Mouse (Mus musculus) urinary bladder, postnatal 36 days (tissue): Measurements from ENCODE around the gene Mapkbp1.

Experiments used
- DNase-seq, 2 experiments: peaks; one replicate each; pipeline ENCODE4 v3.0.0; 2022; ENCODE audit warnings: low spot score in 2 of 2, mixed read lengths in 1 of 2

The Mapkbp1 gene

DNA sequence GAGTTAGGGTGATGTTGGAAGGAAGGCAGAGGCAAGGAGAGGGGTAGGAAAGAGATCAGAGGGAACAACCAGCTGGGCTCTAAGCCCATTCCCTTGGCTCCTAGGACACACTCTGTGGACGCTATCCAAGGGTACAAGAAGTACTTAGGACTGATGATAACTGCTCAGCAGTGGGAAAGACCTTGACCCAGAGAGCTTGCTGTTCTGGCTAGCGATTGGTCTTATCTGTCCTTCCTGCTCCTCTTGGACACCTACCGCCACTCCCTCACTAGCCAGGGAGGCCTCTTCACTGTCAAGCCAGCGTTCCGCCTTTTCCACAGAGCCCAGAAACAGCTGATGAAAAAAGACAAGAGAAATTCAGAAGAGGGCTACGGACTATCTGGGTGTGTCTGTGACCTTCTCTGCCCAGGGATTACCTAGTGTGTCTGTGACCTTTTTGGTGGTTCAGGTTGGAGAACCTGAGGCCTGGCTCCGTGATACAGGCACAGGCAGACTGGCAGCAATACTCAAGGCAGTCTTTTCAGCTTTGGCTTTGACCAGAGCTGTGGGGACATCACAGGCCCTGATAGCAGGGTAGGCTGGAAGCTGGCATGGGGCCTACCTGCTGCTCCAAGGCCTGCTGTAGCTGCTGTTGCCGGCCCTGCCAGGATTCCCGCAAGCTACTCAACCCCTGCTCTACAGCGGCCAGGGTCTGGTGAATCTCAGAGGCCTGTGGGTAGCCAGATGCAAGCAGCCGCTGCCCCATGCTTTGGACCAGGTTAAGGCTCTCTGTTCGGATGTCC, 82.5 kb downstream of the Mapkbp1 start:
- peak in 1 of 2 experiments; percentile 38 for DNase-seq

DNA sequence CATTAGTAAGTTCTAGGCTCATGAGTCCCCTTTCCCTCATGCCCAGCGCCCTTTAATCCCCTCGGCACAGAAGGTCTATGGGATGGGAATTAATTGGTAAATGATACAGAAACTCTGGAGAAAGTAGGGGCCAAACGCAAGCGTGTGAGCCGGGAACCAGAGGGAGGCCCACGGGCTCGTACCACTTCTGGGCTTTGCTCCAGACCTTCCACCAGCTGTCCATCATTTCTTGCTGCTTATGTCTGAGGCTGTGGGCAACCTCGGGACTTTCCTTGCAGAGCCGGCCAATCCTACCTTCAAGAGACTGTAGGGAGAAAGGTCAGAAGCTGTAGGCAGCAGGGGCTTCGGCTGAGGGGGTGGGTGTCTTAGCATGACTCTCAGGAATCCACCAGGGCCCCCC, 83.4 kb downstream of the Mapkbp1 start:
- DNase-seq, result no peak

DNA sequence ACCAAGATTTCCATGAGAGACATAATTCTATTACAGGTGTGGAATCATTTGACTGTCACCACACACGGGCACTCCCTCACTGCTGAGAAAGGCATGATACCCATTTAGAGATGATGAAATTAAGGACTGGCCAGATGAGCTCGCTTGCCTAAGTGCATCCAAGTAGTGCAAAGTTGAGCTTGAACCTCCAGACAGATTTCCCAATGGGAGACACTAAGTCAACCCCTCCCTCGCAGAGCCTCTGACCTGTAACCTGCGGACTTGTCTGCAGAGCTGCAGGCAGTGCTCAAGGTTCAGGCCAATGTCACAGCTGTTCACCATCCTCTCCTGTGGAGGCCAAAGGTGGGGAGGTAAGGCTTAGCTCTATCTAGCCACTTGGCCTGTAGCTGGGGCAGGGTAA, 86.3 kb downstream of the Mapkbp1 start:
- peak in 1 of 2 experiments; percentile 21 for DNase-seq

DNA sequence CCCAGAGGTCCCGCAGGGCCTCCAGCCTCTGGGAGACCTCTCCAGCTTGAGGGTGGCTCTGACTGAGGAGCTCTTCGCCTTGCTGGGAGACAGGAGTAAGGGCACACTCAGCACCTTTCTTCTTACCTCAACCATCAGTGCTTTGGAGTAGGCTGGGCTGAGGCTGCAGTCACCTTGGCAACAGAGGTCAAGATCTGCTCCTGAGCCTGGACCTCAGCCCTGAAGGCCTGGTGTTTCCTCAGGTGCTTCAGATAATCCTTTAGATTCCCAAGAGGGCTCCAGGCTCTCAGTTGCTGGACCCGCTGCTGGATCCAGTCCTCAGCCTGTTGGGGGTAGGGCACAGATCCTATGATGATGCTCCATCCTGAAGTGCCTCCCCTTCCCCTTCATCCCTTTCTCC, 87.0 kb downstream of the Mapkbp1 start:
- no peak for DNase-seq

DNA sequence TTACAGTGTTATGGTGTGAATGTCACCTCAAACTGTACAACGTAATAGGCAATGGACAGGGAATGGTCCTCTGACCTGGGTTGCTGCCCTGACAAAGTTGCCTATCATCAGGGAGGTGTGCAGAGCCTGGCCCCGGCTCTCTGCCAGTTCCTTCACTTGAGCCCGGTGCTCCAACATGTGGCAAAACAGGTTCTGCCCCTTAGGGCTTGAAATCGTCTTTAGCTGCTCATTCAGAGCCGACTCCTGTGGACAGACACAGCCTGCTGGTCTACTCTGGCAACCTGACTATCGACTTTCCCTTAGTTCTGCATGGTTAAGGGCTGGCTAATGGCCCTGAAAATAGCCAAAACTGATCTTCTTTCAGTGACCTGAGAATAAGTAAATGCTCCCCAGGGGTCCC, 87.7 kb downstream of the Mapkbp1 start:
- peak; percentile 53 to 73 for DNase-seq

DNA sequence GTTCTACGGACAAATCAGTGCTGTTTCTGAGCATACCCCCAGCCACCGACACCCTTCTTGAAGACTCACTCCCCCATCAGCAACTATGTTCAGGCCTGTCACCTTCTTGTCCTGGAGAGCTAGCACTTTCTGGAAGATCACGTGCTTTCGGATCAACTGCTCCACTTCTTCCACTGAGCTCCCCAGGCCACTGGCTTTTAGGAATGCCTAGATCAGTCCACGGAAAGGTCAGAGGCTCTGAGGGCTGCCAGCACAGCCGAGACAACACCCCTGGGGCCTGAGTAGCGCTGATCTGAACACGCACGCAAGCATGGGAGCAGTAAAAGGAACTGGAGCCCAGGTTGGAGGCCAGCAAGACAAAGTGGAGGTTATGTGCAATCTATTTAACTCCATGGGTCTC, 88.2 kb downstream of the Mapkbp1 start:
- DNase-seq, result peak in 1 of 2 experiments; percentile 45

DNA sequence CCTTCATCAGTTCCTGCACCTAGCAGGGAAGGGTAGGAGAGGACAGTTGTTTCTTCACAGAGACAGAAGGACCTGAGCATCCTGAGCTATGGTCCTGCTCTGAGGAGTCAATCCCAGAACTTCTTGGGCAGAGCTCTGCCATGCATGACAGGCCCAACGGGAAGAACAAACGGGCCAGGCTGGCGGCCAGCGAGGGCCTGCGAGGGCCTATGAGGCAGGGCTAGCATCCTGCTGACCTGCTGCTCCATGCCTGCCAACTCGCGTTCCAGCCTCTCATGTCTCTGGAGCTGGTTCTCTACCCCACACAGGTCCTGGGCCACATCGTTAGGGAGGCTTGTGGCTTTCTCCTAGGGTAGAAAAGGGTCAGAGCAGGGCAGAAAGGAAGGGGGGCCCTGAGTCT, 89.7 kb downstream of the Mapkbp1 start:
- no peak for DNase-seq

DNA sequence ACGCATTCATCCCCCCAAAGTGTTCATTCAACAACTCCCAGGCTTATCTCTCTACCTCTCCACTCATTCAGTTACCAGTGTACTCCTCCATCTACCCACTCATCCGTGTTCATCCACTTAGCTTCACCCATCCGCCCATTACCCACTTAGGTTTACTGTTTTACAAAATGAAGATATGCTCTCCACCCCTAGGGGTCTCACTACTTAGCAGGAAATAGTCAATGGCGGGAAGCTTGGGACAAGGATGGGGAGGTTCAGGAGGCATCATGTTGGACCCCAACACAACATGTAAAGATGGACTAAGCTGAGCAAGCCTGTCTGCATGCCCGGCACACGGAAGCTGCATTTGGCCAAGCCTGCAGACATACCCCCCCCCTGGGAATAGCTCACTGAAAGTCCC, 92.1 kb downstream of the Mapkbp1 start:
- no peak for DNase-seq

DNA sequence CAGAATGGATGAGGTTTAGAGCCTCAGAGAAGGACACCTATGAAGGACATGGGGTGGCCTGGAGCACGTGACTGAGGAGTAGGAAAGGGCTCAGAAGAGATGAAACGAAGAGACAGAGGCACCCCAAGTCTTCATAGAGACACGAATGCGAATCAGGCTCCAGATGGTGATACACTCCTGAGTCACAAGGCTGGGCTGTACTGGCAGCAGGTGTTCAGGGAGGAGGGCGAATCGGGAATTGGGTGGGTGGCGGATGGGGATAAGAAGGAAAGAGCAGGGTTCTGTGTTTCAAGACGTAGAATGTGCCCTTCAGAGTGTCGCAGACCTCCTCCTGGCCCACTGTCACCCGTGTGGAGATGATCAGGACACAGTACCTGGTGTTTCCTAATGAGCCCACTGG, 92.7 kb downstream of the Mapkbp1 start:
- no peak for DNase-seq

DNA sequence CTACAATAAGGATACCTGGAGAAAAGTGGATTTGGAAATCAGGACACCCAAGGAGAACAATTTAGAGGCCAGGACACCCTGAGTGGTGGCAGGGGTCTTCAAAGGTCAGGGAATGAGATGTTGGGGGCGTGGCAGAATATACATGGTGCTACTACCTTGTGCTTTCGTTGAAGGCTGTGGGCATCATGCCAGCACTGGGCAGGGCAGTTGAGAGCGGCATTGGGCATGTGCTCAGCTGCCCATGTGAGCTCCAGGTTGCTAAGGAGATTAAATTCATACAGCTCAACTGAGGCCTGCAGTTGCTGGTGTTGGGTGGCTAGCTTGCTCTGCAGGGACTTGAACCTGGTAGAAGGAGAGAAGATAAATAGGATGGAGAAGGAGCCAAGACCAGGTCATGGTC, 93.7 kb downstream of the Mapkbp1 start:
- DNase-seq, result peak in 1 of 2 experiments; percentile 31

DNA sequence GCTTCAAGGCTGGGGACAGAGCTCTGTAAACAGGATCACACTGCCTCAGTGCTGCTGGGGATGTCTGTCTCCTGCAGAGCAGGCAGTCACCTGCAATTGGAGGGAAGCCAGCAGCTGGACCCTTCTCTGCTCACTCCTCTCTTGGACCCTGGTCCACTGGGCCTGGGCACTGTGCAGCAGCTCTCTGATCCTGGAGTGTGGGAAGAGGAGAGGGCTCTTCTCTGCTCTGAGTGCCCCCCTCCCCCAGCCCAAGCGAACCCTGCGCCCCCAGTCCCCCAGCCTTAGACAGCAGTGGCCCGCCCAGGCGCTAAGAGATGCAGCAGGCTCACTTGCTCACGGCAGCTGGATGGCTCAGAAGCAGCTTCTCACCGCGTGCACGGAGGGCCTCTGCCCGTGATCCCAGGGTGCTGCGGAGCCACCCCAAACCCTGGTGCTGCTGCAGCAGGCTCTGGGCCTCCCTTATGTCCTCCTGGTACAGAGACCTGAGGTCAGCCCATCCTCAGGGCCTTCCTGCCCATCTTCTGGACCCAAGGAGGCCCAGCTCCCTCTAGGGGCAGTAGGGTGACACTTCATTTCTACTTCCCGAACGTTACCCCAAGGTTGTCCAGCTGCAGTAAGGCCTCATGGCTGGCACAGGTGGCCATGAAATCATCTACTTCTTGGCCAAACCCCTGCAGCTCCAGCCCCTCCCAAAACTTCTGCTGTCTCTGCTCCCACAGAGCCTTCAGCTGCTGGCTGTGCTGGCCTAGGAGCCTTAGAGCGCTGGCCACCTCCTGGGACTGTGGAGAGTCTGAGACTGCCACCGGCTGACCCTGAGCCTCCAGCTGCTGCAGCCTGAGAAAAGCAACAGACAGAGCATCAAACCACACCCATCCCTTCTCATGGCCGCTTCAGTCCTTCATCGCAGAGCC, 96.3 kb downstream of the Mapkbp1 start:
- peak in 1 of 2 experiments; percentile 30 for DNase-seq

DNA sequence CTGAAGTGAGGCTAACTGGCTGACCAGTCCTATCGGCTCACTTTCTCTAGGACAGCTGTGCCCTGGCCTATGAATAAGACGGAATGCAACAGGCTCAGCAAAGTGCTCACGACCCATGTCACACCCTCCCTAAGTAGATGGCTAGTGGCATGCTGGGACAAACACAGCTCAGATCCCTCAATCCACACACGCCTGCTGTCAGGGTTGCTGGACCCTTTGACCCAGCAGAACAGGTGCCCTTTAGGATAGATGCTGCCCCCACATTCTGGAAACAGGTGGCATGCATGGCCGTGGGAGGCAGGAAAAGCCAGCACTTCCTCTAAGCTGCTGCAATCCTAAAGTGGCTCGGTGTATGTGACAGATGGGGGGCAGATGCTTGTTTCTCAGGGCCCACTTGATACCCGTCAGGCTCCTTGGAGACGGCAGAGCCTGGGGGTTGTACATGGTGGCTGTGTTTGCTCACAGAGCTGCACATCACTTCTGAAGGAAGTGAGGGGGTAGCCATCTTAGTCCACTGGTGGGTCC, 97.0 kb downstream of the Mapkbp1 start:
- no peak for DNase-seq

DNA sequence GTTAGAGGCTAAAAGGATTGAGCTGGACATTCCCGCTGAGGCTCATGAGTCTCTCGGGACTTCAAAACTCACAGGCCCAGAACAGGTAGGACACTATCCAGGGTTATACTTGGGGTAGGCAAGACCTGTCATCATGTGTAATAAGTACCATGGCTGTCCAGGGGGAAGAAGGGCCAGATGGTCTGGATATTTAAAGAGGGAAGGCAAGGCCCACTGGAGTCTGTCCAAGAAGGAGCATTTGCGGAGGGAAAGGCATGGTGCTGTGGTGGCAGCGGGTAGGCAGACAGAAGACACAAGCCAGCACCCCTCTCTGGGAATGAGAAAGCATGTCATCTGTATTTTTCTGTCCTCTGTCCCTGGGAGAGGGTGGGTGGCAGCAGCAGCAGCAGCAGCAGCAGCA, 101.6 kb downstream of the Mapkbp1 start:
- DNase-seq, result no peak

DNA sequence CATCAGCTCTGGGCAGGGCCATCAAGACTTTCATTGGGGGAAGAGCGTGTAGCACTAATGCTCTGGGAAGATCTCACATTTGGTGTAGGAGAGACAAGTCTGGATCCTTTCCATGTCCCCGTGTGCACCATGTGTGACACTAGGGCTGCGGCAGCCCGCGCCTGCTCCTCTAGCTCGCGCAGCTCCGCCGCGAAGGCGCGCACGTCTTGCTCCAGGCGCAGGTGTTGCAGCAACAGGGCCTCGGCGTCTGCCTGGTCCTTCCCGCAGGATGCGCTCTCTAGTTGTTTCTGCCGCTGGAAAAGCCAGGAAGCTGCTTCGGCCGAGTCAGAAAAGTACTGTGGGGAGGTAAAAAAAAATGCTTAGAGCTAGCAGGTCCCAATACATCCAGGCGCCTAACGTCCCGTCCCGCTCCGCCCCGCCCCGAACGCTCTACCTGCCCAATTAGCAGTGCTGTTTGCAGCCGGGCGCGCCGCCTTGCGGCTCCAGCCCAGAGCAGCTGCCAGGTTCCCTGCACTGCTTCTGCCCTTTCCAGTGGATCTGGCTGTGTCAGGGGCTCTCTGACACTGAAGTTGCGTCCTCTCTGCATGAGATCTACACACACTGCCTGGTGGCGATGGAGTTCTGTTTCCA, 103.7 kb downstream of the Mapkbp1 start:
- peak; percentile 46 to 65 for DNase-seq
